Mouse (Mus musculus) testis, adult 2 months (tissue): ENCODE results near the gene Zfp354a.

Experiments used
- CTCF ChIP-seq: fragments of 200-500 bp; IDR thresholded peaks from 2 replicates; pipeline ENCODE4 v1.5.1; 2012; ENCODE audit warnings: low read depth, mild to moderate bottlenecking, inconsistent platforms, low read length, moderate library complexity; ENCODE audit not compliant: control insufficient read depth, insufficient read depth, insufficient replicate concordance
- POLR2A ChIP-seq: fragments of 200-500 bp; IDR thresholded peaks from 2 replicates; pipeline ENCODE4 v1.6.1; 2012; ENCODE audit warnings: low read depth, mild to moderate bottlenecking, inconsistent platforms, low read length, moderate library complexity; ENCODE audit not compliant: control insufficient read depth

- TF ChIP-seq CTCF (no peak), POLR2A (no peak)
Measured at GRCm38 (mm10) chr11:51051678-51052077, 7.4 kb upstream of the Zfp354a start.
